Mouse (Mus musculus) embryonic fibroblast, embryonic 13.5 days (primary cell): ENCODE data around the gene Gm9508.

Experiments used
- CTCF ChIP-seq: IDR thresholded peaks from 2 replicates; pipeline ENCODE4 v1.5.1; 2011; ENCODE audit warnings: mild to moderate bottlenecking, control low read depth, low read length, moderate library complexity, borderline replicate concordance; ENCODE audit not compliant: insufficient read depth
- POLR2A ChIP-seq: IDR thresholded peaks from 2 replicates; pipeline ENCODE4 v1.6.1; 2011; ENCODE audit warnings: low read depth, mild to moderate bottlenecking, control low read depth, low read length, moderate library complexity

- no peak for TF ChIP-seq POLR2A
- no peak for TF ChIP-seq CTCF
These were observed 25.5 kb downstream of the Gm9508 start for GRCm38 (mm10) chr10:77671519-77671918.
